Mouse (Mus musculus) CD4-positive helper T cell, adult 2 months (primary cell): ENCODE data around the gene Fam107a.

Source experiments
- DNase-seq: peaks from one replicate; pipeline ENCODE4 v3.0.0-alpha.2; 2012; ENCODE audit warnings: low read depth, missing footprints, low spot score

The Fam107a gene

DNA sequence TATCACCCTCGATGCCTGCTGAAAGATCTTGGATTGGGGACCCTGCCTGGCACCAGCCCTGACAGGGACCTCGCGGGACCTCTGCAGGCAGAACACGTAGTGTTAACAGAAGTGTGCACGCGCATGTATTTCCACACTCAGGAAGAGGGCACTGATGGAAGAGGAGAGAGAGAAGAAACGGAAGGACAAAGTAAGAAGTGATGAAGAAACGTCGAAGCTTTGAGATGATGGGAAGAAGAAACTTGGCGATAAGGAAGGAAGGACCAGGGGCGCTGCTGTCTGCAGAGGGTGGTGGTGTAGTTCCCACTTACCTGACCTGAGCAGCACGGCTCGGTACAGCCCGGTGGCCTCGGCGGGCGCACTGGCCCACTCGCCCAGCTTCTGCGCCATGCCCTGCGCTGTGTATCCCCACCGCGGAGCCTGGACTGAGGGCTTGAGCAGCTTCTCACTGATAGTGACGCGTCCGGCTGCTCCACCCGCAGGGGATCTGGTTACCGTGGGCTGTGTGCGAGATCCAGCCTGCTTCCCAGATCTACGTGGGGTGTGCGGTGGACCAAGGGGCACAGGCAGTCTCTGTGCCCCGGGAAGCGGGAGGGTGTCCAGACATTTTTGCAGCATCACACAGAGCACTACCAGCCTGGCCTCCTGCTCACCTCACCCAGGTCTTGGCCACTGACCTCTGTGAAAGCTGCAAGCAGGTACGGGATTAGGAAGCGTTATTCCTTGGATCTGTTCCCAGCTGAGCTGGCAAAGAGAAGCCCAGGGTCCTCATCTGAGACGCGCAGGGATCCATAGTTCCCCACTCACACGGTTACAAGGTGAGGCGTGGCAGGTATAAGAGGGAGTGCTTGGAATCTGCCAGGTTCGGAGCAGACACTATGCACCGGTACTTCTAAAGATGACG lies at the start of gene Fam107a:
TSS of gene Fam107a (minus strand) at position 830 of the 904 bp plus-strand sequence.
- no peak for DNase-seq

DNA sequence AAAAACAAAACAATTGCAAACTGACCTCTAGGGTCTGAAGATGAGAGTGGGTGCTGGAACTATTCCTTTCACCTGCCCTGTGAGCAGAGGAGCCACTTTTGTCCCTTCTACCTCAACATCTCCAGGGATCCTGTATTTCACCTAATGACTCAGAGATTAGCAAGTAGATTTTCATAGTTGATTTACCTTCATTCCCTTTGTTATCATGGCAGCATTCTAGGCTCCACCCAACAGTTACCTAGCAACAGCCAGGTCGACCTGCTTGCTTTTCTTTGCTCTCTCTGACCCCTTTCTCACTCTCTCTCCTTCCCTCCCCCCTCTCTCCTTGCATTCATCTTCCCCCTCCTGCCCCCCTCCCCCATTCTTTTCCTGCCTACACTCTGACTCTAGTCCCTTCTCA lies 49.3 kb upstream of the Fam107a start:
- no peak for DNase-seq

DNA sequence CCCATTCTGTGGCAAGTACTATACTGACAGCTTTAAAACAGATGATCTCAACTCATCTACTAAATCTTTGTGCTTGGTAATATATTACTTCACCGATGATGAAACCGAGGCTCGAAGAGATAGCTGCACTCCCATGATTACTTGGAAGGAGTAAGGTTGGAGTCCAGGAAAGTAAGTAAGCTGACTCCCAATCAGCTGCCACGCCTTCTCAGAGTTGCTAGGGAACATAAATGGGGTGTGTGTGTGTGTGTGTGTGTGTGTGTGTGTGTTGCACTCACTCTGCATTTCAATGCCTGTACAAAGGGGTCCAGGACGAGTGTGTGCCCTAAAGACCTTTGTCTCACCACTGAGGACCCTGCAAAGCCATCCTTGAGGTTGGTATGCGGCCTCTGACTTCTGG lies 48.0 kb upstream of the Fam107a start:
- DNase-seq, result no peak

DNA sequence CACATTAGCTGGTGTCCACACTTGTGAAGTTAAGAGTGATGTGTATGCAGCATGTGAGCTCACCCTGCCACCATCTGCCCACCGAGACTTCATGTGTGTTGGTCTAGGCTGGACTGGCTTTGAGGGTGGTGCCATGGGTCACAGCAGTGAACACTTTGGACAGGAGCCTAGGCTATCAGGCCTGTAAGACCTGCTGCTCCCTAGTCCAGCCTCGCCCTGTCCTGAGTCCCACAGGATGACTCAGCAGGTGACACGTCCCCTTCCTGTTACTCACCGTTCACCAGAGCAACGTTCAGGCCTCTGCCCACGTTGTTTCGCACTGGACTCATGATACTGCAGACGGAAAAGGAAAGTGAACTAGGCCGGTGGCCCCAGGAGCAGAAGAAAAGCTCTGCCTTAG lies 39.0 kb upstream of the Fam107a start:
- no peak for DNase-seq

DNA sequence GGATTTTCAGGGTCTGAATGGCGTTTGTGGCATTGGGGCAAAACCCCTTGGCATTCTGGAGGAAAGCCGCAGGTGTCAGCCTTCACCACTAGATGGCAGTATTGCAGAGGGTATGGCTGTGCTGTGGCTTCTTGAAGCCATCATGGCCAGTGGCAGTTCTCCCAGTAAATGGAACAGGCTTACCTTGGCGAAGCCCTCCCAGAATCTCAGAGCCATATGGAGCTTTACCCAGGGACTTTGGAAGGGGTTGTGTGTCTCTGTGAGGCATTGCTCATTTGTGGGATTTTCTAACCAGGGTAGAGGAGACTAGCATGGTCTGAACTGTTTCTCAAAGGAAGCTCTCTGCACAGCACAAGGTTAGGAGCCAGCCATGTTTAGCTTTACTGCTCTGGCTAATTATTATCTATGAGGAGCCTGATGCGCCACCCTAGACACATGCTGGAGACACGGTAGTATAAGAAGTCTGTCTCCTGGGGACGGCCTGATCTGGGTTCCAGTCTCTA lies 38.2 kb upstream of the Fam107a start:
- DNase-seq, result peak; percentile 39

DNA sequence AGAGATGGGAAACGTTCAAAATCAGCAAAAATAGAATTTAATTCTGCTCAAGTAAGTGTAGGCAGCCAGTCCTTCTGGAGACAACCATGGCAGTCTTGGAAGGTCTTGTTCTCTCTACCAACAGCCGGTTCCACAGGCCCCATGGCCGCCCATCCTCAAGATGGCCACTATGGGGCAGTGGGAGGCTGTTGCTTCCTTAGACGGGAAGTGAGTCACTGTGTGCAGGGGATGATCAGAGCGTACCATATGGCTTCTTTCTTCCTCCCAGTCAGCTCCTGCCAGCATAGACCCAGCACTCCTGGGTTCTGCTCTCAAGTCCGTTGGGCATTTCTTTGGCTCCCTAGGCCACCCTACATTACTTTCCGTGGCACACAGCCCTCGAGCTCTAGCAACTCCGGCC lies 31.1 kb upstream of the Fam107a start:
- no peak for DNase-seq

DNA sequence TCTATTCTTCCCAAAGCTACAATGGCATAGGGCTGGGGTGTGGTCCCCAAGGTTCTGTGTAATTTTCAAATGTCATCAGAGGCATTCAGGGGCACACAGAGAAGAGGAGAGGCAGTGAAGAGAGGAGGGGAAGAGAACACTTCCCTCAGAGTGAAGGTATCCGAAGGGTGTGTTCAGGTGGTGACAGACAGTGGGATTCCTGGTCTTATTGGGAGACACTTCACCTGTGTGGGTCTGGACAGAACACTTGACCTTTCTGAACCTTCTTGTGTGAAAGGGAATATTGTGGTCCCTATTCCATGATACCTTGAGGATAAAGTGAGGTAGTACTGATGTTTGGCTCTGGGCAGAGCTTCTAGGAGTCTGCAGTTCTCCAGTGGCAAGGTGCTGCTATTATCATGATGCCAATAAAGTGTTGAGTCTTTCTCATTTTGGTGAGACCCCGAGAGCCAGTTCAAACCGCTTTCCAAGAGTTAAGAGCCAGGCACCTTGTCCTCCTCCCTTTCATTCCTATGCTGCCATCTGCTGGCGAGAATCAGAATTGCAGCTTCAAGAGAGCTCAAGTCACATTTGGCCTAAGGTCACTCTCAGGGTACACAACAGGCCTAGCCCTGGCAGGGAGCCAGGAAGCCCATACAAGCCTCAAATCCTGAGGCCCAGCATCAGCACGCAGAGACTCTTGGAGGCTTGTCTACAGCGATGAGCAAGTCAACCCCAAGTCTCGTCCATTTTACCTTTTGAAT lies 28.6 kb upstream of the Fam107a start:
- peak; percentile 62 for DNase-seq

DNA sequence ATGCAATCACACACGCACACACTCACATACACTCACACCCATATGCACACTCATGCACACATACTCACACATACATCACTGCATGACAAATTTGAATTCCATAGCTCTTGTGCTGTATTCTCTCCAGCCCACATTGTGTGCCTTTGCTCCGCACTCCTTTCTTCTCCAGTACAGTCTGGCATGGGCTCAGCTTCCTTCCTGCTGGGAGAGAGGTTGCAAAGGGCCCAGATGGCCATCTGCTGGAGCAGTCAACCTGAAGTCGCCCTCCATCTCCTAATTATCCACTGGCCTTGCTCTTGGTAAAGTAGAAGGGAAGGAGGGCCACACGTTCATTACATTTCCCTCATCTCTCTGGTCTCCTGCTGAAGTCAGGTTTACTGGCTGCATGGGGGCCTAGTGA lies 27.7 kb upstream of the Fam107a start:
- DNase-seq, result no peak

DNA sequence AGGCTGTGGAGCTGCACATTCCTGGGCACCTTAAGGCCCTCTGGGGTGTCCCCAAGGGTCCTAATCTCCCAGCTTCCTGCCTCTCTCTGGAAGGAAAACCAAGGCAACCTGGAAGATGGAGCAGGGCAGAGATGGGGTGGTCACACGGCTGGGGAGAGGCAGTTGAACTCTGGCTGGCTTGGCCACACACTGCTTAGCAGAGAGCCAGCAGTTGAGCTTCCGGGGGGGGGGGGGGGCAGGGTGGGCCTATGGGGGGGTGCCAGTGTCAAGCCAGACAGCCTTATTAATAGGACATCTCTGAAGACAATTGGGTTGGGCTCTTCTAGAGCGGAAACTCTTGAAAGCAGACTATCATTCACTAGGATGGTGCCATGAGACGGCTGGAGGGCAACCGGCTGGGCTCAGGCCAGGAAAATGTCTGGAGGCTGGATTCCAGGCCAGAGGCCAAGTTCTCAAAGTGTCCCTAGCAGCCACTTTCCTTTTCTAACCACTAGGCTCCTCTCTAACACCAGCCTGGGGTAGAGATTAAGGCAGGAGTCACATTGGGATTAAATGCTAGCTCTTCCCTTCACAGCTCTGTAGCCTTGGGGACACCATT lies 24.8 kb upstream of the Fam107a start:
- DNase-seq, result no peak

DNA sequence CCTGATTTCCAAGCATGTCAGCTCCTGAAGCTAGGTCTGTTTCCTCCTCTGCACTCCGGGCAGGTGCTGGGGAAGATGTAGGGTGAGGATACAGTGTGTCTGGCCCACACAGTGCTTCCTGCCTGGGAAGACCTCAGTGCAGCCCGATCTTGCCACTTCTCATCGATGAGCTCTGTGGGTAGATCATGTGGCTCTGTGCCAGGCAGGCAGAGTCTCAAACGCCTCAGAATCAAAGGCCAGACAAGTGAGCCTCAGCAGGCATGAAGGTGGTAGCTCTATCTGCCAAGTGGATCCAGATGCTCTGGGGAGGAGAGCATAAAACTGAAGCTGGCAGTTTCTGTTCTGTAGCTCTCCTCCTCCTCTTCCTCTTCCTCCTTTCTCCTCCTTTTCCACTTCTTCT lies 22.4 kb upstream of the Fam107a start:
- no peak for DNase-seq

DNA sequence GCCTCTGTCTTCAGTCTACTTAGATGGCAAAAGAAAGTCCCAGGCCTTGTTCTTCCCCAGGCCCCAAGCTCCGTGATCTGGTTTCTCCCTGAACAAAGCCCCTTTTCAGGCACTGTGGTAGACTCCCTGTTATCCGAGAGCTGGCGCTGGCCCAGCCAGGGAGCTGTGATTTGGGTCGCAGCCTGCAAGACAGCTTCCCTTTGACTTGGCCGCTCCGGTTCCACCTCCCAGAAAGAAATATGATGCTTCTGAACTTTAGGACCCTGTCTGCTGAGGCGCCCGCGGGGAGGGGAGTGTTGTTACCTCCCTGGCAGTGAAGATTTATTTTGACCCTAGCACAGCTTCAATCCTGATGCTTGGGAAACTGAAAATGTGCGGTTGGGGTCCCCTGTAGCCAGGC lies 18.1 kb upstream of the Fam107a start:
- DNase-seq, result no peak

DNA sequence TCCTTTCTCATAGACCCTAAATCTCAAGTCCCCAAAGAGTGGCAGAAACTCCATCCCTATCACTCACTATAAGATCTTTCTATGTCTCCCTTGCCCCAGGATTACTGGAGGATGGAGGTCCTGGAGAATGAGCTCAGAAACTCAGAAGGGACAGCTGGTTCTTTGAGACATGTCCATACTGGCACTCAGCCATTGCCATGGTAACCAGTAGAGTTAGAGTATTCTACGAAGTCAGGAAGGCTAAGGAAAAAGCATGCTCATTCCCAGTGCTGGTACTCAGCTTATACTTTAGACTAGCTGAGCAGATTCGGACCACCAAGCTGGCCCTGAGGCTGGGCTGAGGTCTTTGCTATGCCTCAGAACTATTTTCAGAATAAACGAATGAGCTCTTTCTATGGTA lies 16.7 kb upstream of the Fam107a start:
- no peak for DNase-seq

DNA sequence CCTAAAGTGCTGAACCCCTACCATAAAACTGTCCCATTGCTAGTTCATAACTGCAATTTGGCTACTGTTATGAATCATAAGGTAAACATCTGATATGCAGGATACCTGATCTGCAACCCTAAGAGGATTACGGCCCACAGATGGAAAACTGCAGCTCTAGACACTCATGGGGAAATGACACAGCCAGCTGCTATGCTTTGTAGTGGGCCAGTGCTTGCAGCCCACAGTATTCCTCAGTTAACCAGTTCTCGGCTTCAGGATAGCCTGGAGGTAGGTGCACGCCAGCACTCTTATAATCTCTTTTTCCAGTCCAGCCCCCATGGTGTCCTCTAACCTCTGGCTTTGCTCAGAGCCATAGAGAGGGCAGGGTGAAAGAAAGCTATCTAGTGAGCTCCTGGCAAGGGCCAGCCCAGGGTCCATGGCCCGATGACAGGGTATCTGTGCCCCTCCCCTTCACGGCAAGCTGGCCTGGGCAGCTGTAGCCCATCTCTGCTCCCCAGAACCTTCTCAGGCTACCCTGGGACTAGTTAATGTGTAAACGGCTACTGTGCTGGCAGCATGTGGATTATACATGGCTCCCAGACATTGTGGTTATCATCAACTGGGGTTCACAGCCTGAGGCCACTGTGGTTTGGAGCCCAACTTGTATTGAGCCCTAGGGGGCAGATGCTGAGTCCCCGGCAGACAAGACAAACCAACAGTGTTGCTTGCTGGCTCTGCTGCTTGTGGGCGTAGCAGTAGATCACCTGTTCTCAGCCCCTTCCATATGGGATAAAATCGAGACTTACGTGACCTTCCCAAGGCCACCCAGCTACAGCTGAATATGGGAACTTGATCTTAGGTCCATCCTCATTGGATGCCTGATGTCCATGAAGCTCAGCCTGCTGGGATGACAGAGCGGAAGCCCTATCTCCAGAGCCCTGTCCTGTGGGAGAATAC lies 14.8 kb upstream of the Fam107a start:
- no peak for DNase-seq

DNA sequence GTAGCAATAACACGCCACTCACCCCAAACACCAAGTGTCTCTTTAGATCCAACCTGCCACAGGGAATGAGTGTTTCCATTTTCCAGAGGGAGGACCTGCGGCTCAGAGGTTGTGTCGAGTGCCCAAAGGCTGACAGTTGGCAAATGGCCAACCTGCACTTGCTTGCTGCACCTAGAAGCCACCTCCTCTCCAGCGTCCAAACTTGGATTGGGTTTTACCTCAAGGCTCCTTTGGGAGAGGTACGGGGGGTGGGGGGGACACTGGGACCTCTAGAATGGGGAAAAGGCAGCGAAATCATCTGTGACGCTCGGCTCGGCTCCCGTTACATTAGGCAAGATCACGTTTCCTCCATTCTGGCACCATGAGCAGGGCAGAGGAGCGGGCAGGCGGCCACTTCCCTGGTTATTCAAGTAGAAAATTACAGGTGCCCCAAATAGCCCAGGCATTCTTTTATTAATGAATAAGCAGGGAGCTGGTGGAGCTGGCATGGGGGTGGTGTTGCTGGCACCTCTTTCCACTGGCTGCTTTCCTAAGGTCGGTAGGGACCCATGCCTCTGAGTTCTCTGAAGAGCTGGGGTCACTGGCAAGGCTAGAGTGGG lies 13.6 kb upstream of the Fam107a start:
- DNase-seq, result no peak

DNA sequence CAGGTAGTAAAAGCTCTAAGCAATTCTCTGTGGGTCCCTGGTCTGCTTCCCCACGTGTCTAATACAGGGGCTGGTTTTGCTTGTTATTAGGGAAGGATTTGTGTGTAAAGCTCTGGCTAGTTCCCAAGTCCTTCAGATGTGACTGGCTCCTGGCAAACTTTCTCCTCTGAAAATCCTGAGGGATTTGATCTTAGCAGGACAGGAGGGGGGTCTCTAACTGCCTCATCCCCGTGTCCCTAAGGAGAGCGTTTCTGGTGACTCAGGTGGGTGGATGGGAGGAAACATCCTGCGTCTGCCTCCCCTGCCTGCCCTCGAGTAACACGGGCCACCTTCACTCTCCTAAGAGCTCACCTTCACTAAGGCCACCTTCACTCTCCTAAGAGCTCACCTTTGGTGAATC lies 12.6 kb upstream of the Fam107a start:
- DNase-seq, result no peak

DNA sequence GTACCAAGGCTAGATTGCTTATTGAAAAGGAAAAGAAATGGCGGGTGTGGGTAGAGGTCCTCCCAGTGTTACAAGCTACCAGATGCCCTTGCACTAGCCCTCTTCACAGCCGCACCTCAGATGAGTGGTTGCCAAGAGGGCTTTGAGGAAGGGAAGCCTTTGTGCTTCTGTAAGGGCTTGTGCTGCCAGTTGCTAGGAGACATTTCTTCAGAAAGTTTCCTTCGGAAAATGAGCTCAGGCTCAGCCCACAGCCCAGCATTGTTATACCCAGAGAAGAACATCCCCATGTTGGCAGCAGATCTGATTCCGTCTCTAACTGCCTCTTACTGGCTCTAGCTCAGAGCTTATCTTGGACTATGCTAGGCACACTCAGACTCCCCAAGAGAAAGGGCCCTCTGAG lies 11.7 kb upstream of the Fam107a start:
- no peak for DNase-seq

DNA sequence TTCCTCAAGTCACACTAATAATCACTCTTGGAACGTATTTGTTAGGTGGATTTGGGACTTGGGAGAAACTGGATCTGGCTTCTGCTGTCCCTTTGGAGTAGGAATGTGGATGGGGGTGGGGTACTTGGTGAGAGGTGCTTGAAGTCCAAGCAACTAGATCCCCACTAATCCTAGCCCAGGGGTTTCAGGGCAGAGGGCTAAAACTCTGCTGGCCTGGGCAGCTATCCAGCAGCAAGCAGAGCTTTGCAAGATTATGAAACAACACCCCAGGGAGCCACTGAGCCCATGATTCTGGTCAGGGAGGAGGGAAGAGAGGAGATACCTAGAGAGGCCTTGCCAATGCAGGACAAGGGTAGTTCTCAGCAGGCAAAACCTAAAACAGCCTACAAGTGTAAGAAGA lies 9.5 kb upstream of the Fam107a start:
- DNase-seq, result no peak

DNA sequence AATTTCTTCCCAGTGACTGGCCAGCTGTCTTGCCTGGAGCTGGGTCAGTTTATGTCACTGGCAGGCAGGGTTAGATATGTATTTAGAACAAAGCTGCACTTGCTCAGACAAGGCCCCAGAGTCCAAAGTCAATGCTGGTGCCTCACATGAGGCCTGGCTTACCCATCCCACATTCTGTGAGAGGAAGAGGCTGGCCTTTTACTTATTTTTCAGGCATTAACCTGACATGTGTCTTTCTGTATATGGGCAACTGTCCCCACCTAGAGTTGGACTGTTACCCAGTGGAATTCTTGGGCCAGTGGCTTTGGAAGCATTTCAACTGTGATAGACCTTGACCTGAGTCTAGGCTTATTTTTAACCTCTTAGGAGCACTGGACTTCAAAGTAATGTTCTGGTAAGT lies 9.1 kb upstream of the Fam107a start:
- no peak for DNase-seq

DNA sequence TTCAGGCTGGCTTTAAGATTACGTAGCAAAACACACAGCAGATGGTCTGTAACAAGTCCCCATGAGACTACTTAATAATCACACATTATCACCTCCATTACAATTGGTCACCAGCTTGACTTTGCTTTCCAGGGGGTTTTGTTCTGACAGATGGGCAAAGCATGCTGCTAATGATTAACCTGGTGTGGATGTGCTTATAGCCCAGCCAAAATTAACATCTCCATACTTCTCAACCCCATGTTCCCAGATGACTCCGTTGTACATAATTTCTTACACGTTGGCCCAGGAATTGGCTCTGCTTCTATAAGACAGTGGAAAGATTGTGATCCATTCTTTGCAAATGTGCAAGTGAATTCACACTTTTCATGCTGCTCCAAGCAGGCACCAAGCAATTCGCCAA lies 7.9 kb upstream of the Fam107a start:
- no peak for DNase-seq

DNA sequence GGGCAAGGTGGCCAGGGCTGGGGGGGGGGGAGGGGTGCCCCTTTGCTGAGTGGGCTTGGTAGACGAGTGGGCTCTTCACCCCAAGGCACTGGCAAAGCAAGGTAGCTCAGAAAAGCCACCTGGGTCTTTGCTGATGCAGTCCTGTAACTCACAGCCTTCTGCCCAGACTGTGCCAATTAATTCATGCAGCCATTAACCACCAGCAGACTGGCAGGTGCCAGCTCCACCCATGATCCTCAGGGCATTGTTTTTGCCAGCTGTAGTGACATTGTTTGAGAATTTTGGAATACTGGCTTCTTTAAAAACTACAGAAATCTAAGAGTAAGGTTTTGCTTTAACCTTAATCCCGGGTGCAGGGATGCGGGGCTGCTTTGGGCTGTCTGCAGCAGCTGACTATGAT lies 2.7 kb upstream of the Fam107a start:
- no peak for DNase-seq
